Mouse (Mus musculus) heart, embryonic 10.5 days (tissue): ENCODE data around the gene Cyp2f2. TPM values are rescaled to one million over a fixed set of nuclear protein-coding genes. Genes with fewer than 3 reads are reported as not detected.

Experiments used
- DNase-seq: peaks from one replicate; pipeline ENCODE4 v3.0.0-alpha.2; 2017; ENCODE audit warnings: low spot score
- H3K27ac ChIP-seq: fragments of 300-500 bp; sonication (generic); 2 replicates; pipeline ENCODE4 v1.5.1; 2016; ENCODE audit warnings: mild to moderate bottlenecking
- H3K27me3 ChIP-seq: fragments of 300-500 bp; sonication (generic); 2 replicates; pipeline ENCODE4 v1.6.1; 2016; ENCODE audit warnings: mild to moderate bottlenecking; ENCODE audit not compliant: poor library complexity, insufficient read depth, severe bottlenecking
- H3K36me3 ChIP-seq: fragments of 300-500 bp; sonication (generic); 2 replicates; pipeline ENCODE4 v1.6.1; 2016; ENCODE audit warnings: mild to moderate bottlenecking, moderate library complexity
- H3K4me1 ChIP-seq: fragments of 300-500 bp; sonication (generic); 2 replicates; pipeline ENCODE4 v1.6.1; 2016; ENCODE audit warnings: mild to moderate bottlenecking
- H3K4me3 ChIP-seq: fragments of 300-500 bp; sonication (generic); 2 replicates; pipeline ENCODE4 v1.5.1; 2016; ENCODE audit warnings: mild to moderate bottlenecking, moderate library complexity
- H3K9me3 ChIP-seq: fragments of 300-500 bp; sonication (generic); 2 replicates; pipeline ENCODE4 v1.6.1; 2016; ENCODE audit warnings: mild to moderate bottlenecking, moderate library complexity
- WGBS: fragments of 180-500 bp; shearing (Covaris S2); methylation state at CpG from one replicate; pipeline ENCODE4 v1.1.7; 2016; 5-methylcytosine and 5-hydroxymethylcytosine counted together
- polyA plus RNA-seq: library from polyadenylated mRNA; unstranded; fragments of >200 nt; fragmentation: Nextera tagmentation; extraction: Ambion mirVana; gene quantifications from 2 replicates; pipeline ENCODE4 v1.2.1, GENCODE M21; 2016

Cyp2f2 gene
- polyA plus RNA-seq, 1 experiment from 2014 or later: not detected

GRCm38 (mm10) chr7:27159256-27159655 is 39.5 kb downstream of the Cyp2f2 start:
- H3K36me3 ChIP-seq: peaks cover 65% of the 10 kb centered on the region
- WGBS: 97% methylated on average over 6 of the region's 6 CpGs

GRCm38 (mm10) chr7:27159882-27160281 is 40.2 kb downstream of the Cyp2f2 start:
- Histone ChIP-seq H3K4me1 (peaks cover 40% of the 10 kb centered on the region), H3K36me3 (peaks cover 71% of the 10 kb centered on the region), H3K27me3 (no peaks in the 10 kb centered on the region), H3K9me3 (no peaks in the 10 kb centered on the region), H3K27ac (no peak overlapping the region), H3K4me3 (no peak overlapping the region)
- peak; percentile 92 for DNase-seq
- WGBS: 17% methylated on average over 8 of the region's 8 CpGs

More at GRCm38 (mm10) chr7:27159256-27159655, 39.5 kb downstream of the Cyp2f2 start:
- no peak for DNase-seq
- Histone ChIP-seq H3K9me3 (no peaks in the 10 kb centered on the region), H3K4me1 (peaks cover 34% of the 10 kb centered on the region), H3K27ac (no peak overlapping the region), H3K27me3 (no peaks in the 10 kb centered on the region), H3K4me3 (no peak overlapping the region)

GRCm38 (mm10) chr7:27160921-27161320 is 41.2 kb downstream of the Cyp2f2 start:
- Histone ChIP-seq H3K27ac (no peak overlapping the region), H3K4me3 (no peak overlapping the region), H3K4me1 (peaks cover 48% of the 10 kb centered on the region), H3K27me3 (no peaks in the 10 kb centered on the region), H3K9me3 (no peaks in the 10 kb centered on the region), H3K36me3 (peaks cover 73% of the 10 kb centered on the region)
- WGBS: 92% methylated on average over 3 of the region's 3 CpGs
- no peak for DNase-seq

- no peak for DNase-seq
- Histone ChIP-seq H3K4me1 (peaks cover 48% of the 10 kb centered on the region), H3K9me3 (no peaks in the 10 kb centered on the region), H3K36me3 (peaks cover 73% of the 10 kb centered on the region), H3K4me3 (no peak overlapping the region), H3K27ac (no peak overlapping the region), H3K27me3 (no peaks in the 10 kb centered on the region)
- WGBS: 75% methylated on average over 4 of the region's 4 CpGs
Measured at GRCm38 (mm10) chr7:27161744-27162143, 42.0 kb downstream of the Cyp2f2 start.

- H3K36me3 ChIP-seq: peaks cover 63% of the 10 kb centered on the region
- no peak overlapping the region for H3K27ac ChIP-seq
- no peaks in the 10 kb centered on the region for H3K9me3 ChIP-seq
- H3K4me1 ChIP-seq: peaks cover 56% of the 10 kb centered on the region
- WGBS: 81% methylated on average over 5 of the region's 5 CpGs
- peak overlapping the region; percentile 27 for H3K4me3 ChIP-seq
- H3K27me3 ChIP-seq: no peaks in the 10 kb centered on the region
- DNase-seq: no peak
Measured at GRCm38 (mm10) chr7:27162780-27163449, 43.2 kb downstream of the Cyp2f2 start.

GRCm38 (mm10) chr7:27163450-27163805 is 43.7 kb downstream of the Cyp2f2 start:
- Histone ChIP-seq H3K4me3 (peak overlapping the region; percentile 27; the same call in 1 of the 2 replicates), H3K4me1 (peaks cover 57% of the 10 kb centered on the region), H3K36me3 (peaks cover 58% of the 10 kb centered on the region), H3K27ac (no peak overlapping the region), H3K9me3 (no peaks in the 10 kb centered on the region), H3K27me3 (no peaks in the 10 kb centered on the region)
- WGBS: 63% methylated on average over 5 of the region's 5 CpGs
- no peak for DNase-seq

GRCm38 (mm10) chr7:27164112-27164947 is 44.6 kb downstream of the Cyp2f2 start:
- no peaks in the 10 kb centered on the region for H3K9me3 ChIP-seq
- 73% methylated on average over 33 of the region's 33 CpGs for WGBS
- no peak overlapping the region for H3K27ac ChIP-seq
- H3K27me3 ChIP-seq: no peaks in the 10 kb centered on the region
- DNase-seq: no peak
- H3K4me1 ChIP-seq: peaks cover 57% of the 10 kb centered on the region
- H3K4me3 ChIP-seq: peak overlapping the region; percentile 80
- peaks cover 52% of the 10 kb centered on the region for H3K36me3 ChIP-seq

- no peaks in the 10 kb centered on the region for H3K9me3 ChIP-seq
- H3K27me3 ChIP-seq: no peaks in the 10 kb centered on the region
- H3K36me3 ChIP-seq: peaks cover 46% of the 10 kb centered on the region
- 75% methylated on average over 23 of the region's 23 CpGs for WGBS
- peak overlapping the region; percentile 98 for H3K27ac ChIP-seq
- H3K4me1 ChIP-seq: peaks cover 53% of the 10 kb centered on the region
- DNase-seq: no peak
- H3K4me3 ChIP-seq: peak overlapping the region; percentile 80
Measured at GRCm38 (mm10) chr7:27165007-27165655, 45.4 kb downstream of the Cyp2f2 start.

GRCm38 (mm10) chr7:27165696-27166095 is 46.0 kb downstream of the Cyp2f2 start:
- Histone ChIP-seq H3K4me1 (peaks cover 53% of the 10 kb centered on the region), H3K9me3 (no peaks in the 10 kb centered on the region), H3K27me3 (no peaks in the 10 kb centered on the region), H3K4me3 (peak overlapping the region; percentile 80), H3K27ac (peak overlapping the region; percentile 98), H3K36me3 (peaks cover 46% of the 10 kb centered on the region)
- WGBS: 4% methylated on average over 8 of the region's 8 CpGs
- no peak for DNase-seq

- Histone ChIP-seq H3K4me3 (peak overlapping the region; percentile 80), H3K9me3 (no peaks in the 10 kb centered on the region), H3K36me3 (peaks cover 48% of the 10 kb centered on the region), H3K4me1 (peaks cover 50% of the 10 kb centered on the region), H3K27ac (peak overlapping the region; percentile 98), H3K27me3 (no peaks in the 10 kb centered on the region)
- WGBS: under 1% methylated on average over 41 of the region's 43 CpGs
- DNase-seq: peak; percentile 94
Measured at GRCm38 (mm10) chr7:27166229-27166613, 46.5 kb downstream of the Cyp2f2 start.

GRCm38 (mm10) chr7:27166614-27167474 is 47.1 kb downstream of the Cyp2f2 start, which contains the start of gene Egln2:
Gene Egln2, minus strand, starts transcription at chr7:27166802.
- H3K4me3 ChIP-seq: peak within 1 kb of the TSS; percentile 80
- H3K36me3 ChIP-seq: peaks cover 44% of the 10 kb centered on the region
- WGBS: 2% methylated on average over 61 of the region's 61 CpGs
- DNase-seq: peak; percentile 98
- no peaks in the 10 kb centered on the region for H3K27me3 ChIP-seq
- peaks cover 44% of the 10 kb centered on the region for H3K4me1 ChIP-seq
- H3K27ac ChIP-seq: peak within 1 kb of the TSS; percentile 98
- H3K9me3 ChIP-seq: no peaks in the 10 kb centered on the region

GRCm38 (mm10) chr7:27167475-27168094 is 47.9 kb downstream of the Cyp2f2 start:
- Histone ChIP-seq H3K27ac (peak overlapping the region; percentile 98), H3K4me1 (peaks cover 40% of the 10 kb centered on the region), H3K27me3 (no peaks in the 10 kb centered on the region), H3K9me3 (no peaks in the 10 kb centered on the region), H3K4me3 (peak overlapping the region; percentile 80), H3K36me3 (peaks cover 41% of the 10 kb centered on the region)
- WGBS: 80% methylated on average over 11 of the region's 11 CpGs
- no peak for DNase-seq
